Mouse (Mus musculus): ENCODE measurements around the gene 9930021J03Rik.

DNA sequence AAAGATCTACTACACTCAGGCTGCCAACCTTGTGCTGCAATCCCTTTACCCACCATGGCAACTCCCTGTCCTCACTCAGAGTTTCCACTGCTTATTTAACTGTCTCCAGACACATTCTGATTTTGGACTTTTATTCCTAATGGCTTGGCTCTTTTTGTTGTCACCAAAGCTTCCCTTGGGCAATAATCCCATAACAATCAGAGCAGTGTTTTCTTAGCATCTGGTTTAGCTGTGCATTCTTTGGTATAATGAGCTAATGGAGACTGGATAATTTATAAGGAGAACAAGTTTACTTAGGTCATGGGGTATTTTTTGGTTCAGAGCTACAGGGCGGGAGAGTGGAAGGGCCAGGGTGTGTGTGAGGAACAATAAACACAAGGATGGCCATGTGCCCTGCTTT lies 32.4 kb upstream of the 9930021J03Rik start:
- TF ChIP-seq CTCF (IDR thresholded peaks at IDR 0.05): no peak
- no peak for TF ChIP-seq POLR2A (IDR thresholded peaks at IDR 0.05; ENCODE audit: insufficient read depth, low read depth, low read length)

Data from heart, adult 2 months (tissue).